Mouse (Mus musculus) heart, postnatal 4 days (tissue): ENCODE data around the gene Ticrr. TPM values are rescaled to one million over a fixed set of nuclear protein-coding genes. Genes with fewer than 3 reads are reported as not detected.
A peak's percentile ranks its signal among the peaks of the same experiment; 100 is the strongest.

Experiments used
- DNase-seq: peaks from one replicate; pipeline ENCODE4 v3.0.0; 2021
- total RNA-seq, 2 experiments: library from RNA; stranded (reverse); gene quantifications; 2 replicates each; pipeline ENCODE4 v1.2.3; 2021

Gene Ticrr
- total RNA-seq = 1 to 10 TPM; 5.4 to 5.8 TPM

DNA sequence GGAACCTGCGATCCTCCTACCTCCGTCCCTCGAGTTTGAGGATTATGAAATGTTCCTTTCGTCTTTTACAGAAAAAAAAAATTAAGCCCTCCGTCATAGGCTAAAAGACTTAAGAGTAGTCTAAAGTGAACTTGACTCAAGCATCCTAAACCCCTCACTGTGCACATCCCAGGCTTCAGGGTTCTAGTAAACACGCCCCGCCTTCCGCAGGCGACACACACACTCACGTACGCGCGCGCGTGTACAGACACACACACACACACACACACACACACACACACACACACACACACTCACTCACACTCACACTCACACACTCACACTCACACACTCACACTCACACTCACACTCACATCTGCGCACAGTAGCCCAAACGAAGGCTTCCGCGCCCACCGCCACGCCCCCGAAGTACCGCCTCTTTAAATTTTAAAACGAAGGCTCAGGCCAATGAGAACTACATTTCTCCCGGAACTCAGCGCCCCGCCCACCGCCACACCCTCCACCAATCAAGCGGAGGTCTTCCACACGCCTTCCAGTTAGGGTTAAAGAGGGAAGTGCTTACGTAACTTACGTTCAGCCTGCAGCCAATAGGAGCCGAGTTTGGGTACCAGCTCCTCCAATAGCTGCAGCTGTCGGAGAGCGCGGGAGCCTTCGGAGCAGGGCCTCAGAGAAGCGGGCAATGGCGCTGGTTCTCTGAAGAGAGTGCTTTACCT is at the start of gene Ticrr:
TSS of gene Ticrr (plus strand) at position 619 of the 713 bp plus-strand sequence.
- DNase-seq = peak; percentile 98

DNA sequence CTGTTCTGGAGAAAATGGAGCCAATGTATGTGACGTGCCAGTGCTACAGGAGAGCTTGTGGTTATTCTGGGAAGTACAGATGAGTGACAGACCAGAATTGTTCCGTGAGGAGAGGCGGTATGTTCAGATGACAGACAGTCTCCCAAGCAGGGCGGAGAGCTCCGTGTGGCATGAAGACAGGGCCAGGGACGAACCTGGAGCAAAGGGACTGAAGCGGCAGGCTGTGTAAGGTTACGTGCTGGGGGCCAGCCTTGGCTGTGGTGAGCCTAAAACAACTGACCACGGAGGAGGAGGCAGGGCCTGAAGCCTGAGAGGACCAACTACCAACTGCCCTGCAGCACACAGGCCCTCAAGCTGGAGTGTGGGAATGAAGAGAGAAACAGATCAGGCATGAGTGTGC is 48.1 kb upstream of the Ticrr start:
- DNase-seq = no peak

DNA sequence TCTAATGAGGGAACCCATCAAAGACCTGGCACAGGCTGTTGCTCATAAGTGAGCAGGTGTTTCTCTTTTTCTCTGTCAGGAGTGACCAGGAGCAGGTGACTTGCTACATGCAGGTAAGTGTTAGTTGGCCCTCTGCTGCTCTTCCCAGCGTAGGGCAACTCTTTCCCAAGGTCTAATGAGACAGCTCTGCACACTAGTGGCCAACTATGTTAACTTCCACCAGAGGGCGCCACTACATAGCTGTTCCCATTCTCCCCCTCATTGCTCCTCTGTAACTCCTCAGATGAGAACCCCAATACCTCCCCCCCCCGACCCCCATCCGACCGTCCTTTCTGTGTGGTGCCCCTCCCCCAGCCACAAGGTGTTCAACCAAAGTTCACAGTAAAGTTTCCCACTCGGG is 47.2 kb upstream of the Ticrr start:
- DNase-seq = peak; percentile 74

DNA sequence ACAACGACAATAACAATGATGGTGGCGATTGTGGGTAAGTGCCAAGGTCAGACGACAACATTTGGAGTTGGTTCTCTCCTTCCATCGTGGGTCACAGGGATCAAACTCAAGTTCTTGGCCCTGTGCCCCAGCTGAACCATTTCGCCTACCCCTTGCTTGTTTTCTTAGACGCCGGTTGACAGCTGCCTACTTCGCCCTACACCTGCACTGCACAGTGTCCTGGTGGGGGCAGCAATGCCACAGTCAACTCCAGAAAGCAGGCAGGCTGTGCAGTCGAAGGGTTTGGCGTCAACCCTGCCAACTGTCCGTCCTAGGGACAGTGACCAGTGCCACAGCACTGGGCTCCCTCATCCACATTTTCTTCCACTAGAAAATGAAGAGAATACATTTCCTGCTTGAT is 46.7 kb upstream of the Ticrr start:
- DNase-seq = peak; percentile 51

DNA sequence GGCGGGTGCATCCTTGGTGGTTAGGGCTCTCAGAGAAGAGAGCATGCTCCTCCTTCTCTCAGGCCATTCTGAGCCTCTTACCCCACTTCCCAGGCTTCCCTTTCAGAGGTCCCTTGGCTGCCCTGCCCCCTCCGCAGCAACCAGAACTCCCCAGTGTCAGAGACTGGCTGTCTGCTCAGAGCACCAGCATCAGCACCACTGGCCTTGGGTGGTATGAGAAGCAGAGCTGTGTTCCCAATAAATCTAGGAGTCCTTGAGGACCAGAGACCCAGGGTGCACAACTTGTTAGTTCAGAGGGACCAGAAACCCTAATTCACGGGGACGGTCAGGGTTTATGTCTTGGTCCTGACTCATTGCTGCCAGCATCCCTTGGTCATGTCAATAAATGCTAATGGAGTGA is 45.0 kb upstream of the Ticrr start:
- DNase-seq = no peak

DNA sequence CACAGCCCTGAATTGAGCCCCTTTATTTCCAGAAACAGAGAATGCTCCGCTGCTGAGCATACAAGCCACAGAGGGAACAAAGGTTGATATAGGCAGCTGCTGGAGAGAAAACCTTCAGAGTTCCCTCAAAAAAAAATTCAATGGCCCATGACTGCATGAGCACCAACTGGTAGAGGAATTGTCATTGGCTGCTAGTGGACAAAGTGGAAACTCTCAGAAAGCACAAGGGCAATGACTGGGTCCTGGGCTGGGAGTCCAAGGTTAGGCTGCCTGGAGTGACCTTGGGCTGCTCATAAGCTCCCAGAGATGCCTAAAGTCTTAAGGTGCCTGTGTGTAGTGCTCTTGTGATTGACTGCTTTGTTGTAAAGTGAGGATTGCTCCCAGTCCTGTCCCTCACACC is 44.1 kb upstream of the Ticrr start:
- DNase-seq = no peak

DNA sequence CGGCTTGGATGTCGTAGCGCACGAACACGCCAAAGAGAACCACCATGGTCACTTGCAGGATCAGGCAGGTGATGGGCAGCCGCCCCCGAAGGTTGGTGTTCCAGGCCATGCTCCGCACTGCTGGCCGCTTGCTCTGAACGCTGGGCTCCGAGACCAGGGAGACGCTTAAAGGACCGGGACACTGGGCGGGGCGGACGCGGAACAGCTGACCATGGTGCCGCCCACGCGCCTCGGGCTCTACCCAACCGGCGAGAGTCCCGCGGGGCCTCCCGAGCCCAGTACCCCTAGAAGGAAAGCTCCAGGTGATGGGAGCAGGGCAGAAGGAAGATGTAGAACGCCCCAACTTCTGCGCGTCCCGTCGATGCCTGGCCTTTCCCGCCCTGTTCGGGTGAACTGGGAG is 42.6 kb upstream of the Ticrr start, which contains the start of gene Rhcg:
TSS of gene Rhcg (minus strand) at position 240 of the 400 bp plus-strand sequence.
- no peak for DNase-seq

DNA sequence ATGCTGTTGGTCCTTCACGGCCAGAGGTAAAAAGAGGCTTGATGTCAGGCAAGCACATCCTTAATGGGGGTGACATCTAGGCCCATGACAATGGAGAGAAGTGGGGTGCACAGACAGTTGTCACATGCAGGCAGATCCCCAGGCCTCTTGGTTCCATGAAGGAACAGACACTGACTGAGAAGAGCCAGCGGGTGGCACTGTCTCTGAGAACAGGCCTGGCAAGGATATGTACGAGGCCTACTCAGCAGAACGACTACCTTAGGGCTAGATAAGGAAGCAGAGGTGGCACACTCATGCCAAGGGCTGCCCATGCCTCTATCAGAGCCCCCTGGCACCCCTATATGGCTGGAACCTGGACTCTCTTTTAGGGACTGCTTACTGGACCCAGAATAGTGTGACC is 40.5 kb upstream of the Ticrr start:
- DNase-seq = no peak

DNA sequence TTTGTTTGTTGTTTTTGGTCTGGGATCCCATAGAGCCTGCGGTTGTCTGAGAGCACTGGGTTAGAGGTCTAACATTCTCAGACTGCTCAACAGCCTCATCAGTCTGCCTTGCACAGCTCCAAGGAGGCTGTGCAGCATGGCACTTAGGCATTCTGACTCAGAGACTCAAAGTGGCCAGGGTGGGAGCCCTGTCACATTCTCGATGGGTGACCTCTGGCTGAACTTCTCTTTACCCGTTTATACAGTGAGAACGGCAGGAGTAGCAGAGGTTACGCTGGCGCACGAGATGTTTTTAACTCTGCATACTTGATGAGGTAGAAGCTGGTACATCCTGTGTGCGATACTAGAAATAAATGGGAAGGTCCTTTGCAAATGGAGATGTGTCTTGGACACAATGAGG is 36.9 kb upstream of the Ticrr start:
- DNase-seq = no peak

DNA sequence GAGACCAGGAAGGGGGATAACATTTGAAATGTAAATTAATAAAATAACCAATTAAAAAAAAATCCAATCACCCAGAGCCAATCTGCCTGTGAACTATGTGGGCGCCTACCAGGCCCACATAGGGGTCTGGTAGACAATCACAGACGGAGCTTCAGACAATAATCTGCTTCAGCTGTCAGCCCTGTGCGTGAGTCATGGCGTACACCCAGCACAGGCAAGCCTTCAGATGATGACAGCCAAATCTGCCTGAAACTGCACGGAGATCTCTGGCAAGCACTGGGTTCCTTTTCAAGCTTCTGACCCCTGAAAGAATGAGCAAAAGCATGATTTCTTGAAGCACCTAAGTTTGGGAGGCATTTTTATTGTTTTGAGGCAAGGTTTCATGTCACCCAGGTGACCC is 33.8 kb upstream of the Ticrr start:
- no peak for DNase-seq

DNA sequence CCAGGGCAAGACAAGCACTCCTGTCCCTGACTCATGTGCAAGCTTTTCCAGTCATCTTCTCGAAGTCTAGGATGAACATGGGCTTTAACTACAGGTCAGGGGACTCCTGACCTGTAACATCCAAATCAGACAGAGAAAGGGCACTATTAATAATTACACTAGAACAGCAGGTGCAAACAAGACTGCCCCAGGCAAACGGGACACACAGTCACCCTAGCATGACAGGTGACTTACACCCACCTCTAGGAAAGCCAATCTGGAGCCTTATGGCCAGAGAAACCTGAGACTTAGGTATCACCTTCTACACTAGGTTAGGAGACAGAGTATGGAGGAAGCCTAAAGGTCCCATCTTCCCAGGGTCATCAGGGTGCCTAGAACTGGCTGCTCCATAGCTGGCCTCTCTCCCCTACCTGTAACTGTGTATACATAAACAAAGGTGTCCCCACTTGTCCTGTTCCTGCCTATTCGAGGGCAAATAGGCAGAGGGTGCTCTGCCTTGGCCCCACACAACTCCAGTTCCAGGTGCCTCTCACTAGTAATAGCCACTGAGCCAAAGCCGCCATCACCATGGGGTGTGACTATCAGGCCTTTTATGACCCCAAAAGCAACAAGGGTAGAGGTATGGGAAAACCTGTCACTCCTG is 31.6 kb upstream of the Ticrr start:
- no peak for DNase-seq

DNA sequence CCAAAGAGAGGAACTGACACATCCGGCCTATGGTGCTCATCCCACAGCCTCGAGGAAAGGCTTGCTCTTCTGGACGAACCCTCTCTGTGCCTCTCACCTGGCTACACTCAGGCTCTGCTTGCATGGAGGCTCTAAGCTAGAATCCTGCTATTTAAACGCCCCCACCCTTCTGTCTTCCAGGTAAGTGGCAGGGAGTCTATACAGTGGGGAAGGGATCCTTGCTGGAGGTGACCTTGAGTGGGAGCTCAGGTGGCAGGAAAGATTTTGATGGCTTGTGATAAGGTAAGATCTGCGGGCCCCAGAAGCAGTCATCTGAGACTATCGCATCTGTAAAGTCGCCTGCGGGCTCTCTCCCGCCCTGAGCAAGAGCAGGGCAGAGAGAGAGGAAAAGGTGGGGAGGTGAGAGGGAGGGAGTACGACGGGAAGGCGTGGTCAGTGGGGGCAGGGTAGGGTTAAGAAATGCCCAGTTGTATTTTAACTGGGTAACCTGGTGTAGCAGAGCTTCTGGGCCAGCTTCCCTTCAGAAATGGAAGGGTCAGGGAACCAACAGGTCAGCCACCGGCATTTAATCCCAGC is 28.1 kb upstream of the Ticrr start:
- DNase-seq = no peak

DNA sequence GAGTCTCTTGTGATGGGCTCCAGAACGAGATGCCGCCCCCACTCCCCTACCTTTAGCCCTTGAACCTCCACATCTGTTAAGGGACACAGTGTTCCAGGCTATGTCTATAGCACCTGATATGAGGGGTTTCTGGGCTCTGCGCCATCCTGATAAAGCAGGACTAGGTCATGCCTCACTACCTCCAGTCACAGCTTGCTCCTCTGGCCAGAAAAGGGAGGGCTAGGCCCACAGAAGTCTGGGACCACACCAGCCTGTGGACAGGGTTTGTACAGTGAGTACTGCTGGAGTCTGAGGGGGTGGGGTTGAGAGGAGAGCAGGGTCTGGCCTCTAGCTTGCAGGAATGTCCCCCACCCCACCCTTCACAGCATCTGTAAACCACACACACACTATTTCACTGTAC is 12.8 kb upstream of the Ticrr start:
- peak; percentile 35 for DNase-seq

DNA sequence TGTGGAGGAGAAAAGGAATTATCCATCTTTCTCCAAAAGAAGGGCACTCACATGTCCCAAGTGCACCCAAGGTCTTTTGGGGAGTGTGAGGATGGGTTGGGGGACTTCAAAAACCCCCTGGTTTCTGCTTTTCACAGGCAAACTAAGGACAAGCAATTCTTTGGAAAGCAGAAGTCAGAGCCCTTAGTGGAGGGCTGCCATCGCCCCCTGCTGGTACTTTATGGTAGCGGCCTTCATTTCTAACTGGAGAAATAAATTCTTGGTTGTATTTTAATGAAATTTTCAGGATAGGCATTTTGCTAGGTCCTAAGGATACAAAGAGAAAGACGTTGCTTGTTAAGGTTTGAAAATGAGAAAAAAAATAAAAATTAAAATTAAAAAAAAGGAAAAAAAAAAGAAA is 11.0 kb upstream of the Ticrr start:
- DNase-seq = peak; percentile 73

DNA sequence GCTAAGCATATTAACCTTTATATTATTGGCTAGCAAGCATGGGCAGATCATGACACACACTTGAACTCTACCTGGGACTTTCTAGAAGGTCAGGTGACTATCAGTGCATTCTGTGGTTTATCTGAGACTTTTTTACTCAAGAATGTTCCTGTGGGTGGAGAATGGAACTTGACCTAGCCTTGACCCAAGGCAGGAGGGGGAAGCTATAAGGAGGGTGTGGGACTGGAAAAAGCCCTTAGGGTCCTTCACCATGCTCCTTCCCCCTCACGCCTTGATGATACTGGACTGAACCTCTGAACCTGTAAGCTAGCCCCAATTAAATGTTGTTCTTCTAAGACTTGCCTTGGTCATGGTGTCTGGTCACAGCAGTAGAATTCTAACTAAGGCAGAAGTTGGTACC is 5.8 kb upstream of the Ticrr start:
- no peak for DNase-seq

DNA sequence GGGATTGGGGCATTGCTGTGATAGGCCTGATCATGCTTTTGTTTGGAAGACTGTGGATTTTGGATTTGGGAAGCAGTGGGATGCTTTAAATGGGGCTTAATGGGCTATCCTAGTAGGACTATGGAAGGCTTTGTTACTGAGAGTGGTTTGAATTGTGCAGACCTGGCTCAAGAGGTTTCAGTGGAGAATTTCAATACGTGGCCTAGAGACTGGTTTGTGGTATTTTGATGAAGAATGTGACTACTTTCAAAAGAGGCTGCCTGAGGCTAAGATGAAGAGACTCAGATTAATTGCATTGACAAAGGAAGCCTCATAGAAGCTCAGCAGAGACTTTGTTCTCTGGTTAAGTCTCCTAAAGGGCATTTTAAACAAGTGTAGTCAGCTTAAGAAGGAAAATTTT is 5.4 kb upstream of the Ticrr start:
- DNase-seq = no peak

DNA sequence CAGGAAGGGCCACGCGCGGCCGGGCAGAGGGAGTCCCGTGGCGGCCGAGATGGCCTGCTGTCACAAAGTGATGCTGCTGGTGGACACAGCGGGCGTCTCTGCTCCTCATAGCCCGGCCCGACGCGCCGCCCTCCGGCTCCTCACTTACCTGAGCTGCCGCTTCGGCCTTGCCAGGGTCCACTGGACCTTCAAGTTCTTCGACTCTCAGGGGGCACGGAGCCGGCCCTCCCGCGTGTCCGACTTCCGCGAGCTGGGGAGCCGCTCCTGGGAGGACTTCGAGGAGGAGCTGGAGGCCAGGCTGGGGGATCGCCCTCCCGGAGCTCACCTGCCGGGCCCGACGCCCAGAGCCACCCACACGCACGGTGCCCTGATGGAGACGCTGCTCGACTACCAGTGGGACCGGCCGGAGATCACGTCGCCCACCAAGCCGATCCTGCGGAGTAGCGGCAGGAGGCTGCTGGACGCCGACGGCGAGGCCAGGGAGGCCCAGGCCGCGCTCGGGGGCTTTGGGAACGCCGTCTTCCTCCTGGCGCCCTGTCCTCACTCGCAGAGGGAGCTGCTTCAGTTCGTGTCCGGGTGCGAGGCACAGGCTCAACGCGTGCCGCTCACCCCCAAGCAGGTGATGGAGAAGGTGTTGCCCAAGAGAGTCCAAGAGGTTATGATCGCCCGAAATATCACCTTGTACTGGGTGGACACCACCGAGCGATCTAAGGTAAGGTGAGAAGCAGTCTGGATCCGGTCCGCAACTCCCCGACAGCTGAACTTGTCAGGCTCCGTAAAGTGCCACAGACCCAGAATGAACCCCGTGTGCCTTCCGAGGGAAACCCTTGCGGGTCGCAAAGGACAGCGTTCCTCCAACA is 525 bp downstream of the Ticrr start:
- no peak for DNase-seq

DNA sequence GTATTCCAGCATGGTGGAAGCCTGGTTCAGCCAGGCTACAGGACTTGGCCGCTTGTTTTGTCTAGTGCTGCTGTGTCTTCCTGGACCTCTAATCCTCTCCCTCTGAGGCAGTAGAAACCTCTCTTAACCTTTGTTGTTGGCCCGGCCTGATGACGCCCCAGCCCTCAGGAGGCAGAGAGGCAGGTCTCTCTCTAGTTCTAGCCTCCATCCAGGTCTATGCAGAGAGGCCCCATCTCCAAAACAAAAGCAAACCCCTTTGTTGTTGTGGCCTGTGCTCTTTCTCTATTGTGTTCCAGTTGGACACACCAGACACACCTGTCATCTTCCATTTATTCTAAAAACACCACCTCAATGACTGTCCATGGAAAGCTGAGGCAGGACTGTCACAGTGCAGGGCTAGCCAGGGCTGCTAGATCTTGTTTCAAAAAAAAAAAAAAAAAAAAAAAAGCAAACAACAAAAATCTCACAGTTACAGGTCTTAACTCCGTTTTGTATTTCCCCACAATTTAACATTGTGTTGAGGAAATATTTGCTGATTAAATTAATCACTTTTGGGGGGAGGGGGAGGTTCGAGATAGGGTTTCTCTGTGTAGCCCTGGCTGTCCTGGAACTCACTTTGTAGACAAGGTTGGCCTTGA is 1.4 kb downstream of the Ticrr start:
- no peak for DNase-seq

DNA sequence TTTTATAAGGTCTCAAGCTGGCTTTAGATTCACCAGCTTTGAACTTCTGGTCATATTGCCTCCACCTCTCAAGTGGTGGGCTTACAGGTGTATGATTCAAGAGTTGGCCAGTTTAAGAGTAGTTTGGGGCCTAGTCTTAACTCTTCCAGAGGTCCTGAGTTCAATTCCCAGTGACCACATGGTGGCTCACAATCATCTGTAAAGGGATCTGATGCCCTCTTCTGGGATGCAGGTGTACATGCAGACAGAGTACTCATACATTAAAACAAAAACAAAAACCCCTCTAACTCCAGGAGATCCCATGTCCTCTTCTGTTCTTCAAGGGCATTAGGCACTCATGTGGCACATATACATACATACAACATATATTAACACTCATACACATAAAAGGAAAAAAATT is 6.7 kb downstream of the Ticrr start:
- no peak for DNase-seq

DNA sequence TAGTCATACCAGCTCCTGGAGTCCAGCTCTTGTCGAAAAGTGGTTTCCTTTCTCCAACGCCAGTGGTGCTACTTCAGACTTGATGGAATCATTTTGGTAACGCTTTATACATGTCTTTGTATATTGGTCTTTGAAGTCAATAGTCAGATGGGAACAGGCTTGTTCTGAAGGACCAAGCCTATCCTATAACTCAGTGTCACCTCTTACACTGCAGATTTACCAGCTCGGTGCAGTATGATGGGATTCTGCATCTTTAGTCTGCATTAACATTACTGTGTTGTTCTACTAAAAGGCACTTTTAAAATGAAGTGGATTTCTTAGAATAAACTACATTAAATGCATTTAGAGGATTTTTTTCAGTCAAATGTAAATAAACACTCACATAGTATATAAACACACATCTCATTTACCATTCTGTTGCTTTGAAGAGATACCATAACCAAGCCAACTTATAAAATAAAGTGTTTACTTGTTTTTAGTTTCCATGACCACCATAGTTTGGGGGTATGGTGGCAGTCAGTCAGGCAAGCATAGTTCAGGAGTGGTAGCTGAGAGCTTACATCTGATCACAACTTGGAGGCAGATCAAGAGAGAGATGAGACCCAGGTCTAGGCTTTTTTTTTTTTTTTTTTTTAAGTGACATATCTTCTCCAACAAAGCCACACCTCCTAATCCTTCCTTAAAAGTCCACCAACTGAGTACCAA is 11.1 kb downstream of the Ticrr start:
- no peak for DNase-seq

DNA sequence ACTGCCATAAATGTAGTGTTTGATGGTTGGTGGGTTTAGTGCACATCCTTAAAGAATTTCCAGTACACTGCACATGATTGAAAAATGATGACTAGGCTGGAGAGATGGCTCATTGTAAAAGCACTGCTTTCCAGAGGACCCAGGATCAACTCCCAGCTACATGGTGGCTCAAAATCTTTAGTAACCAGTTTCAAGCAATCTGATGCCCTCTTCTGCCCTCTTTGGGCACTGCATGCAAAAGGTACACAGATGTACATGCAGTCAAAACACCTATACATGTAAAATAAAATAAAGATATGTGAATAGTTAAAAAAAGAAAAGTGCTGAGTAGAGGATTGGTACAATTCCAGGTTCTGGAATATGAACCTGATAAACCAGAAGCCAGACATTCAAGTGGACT is 19.2 kb downstream of the Ticrr start:
- DNase-seq = no peak

DNA sequence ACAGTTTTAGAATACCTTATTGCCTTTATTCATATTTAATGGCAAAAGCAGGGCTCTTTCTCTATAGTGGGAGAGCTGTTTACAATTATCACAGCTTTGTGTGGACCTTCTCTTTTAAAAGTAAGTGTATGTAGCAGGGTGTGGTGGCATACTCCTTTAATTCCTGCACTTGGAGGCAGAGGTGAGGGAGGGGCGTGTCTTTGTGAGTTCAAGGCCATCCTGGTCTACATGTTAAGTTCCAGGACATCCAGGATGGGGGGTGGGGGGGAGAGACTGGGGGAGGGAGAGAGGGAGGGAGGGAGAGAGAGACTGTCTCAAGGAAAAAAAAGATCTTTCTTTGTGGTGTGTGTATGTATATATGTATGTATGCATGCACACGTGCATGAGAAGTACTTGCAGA is 20.2 kb downstream of the Ticrr start:
- no peak for DNase-seq
